Mouse (Mus musculus) cerebellum, adult 2 months (tissue): Measurements from ENCODE around the gene Scd2. TPM values are rescaled to one million over a fixed set of nuclear protein-coding genes. Genes with fewer than 3 reads are reported as not detected.

ENCODE experiments used
- DNase-seq, 2 experiments: peaks; one replicate each; pipeline ENCODE4 v3.0.0; 2021
- H3K27ac ChIP-seq: fragments of 200-500 bp; 2 replicates; pipeline ENCODE4 v1.5.1; 2012; ENCODE audit warnings: low read length, control low read depth, inconsistent platforms; ENCODE audit not compliant: insufficient read depth
- H3K27me3 ChIP-seq: fragments of 200-500 bp; 2 replicates; pipeline ENCODE4 v1.6.1; 2012; ENCODE audit warnings: inconsistent platforms, mild to moderate bottlenecking, low read length, moderate library complexity; ENCODE audit not compliant: control insufficient read depth, insufficient read depth
- H3K4me1 ChIP-seq: fragments of 200-500 bp; 2 replicates; pipeline ENCODE4 v1.6.1; 2011; ENCODE audit warnings: low read length; ENCODE audit not compliant: control insufficient read depth, insufficient read depth
- H3K4me3 ChIP-seq: fragments of 200-500 bp; replicated peaks from 2 replicates; pipeline ENCODE3; 2011; ENCODE audit warnings: mild to moderate bottlenecking, low read depth, low read length, control low read depth; ENCODE audit not compliant: insufficient read depth
- CTCF ChIP-seq: fragments of 200-500 bp; IDR thresholded peaks from 2 replicates; pipeline ENCODE4 v1.5.1; 2011; ENCODE audit warnings: low read depth, mild to moderate bottlenecking, control low read depth, low read length, moderate library complexity, borderline replicate concordance; ENCODE audit not compliant: insufficient read depth
- POLR2A ChIP-seq: fragments of 200-500 bp; IDR thresholded peaks from 2 replicates; pipeline ENCODE4 v1.6.1; 2011; ENCODE audit warnings: low read length, control low read depth, borderline replicate concordance; ENCODE audit not compliant: insufficient read depth
- WGBS: fragments of 180-500 bp; shearing (Covaris S2); methylation state at CpG from one replicate; pipeline ENCODE4 v1.1.7; 2018; 5-methylcytosine and 5-hydroxymethylcytosine counted together
- polyA plus RNA-seq: library from polyadenylated mRNA; depleted of rRNA; stranded (reverse); fragments of >200 nt; gene quantifications from 2 replicates; pipeline ENCODE4 v1.2.3, GENCODE M21; 2012; rRNA removed

Scd2 gene
- polyA plus RNA-seq, 1 experiment: 743 TPM

GRCm38 (mm10) chr19:44335876-44336662, 42.6 kb downstream of the Scd2 start:
- Histone ChIP-seq H3K4me3 (no peak overlapping the region), H3K27me3 (no peaks in the 10 kb centered on the region), H3K27ac (no peak overlapping the region), H3K4me1 (peaks cover 17% of the 10 kb centered on the region)
- WGBS: 81% methylated on average over 6 of the region's 6 CpGs
- DNase-seq: no peak
- no peak for TF ChIP-seq CTCF
- TF ChIP-seq POLR2A: no peak

DNA sequence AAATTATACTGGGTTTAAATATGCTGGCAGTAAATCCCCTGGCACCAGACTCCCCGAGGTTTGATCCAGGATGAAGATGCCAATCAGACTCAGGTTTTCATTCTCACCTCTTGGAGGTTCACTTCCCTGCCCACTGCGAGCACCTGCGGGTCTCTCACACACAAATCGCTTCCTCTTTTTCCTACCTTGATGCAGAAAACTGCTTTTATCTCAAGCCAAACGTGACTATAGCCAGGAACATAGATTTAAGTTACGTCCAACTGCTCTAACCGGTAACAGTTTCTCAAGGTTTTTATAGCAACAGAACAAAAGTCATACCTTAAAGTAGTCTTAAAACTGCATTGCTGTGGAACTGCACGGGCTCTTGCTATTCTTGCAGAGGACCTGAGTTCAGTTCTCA, 56.2 kb downstream of the Scd2 start:
- DNase-seq: no peak
- H3K4me1 ChIP-seq: no peaks in the 10 kb centered on the region
- H3K4me3 ChIP-seq: no peak overlapping the region
- 89% methylated on average over 8 of the region's 8 CpGs for WGBS
- H3K27ac ChIP-seq: no peak overlapping the region
- TF ChIP-seq POLR2A (no peak), CTCF (no peak)
- no peaks in the 10 kb centered on the region for H3K27me3 ChIP-seq

DNA sequence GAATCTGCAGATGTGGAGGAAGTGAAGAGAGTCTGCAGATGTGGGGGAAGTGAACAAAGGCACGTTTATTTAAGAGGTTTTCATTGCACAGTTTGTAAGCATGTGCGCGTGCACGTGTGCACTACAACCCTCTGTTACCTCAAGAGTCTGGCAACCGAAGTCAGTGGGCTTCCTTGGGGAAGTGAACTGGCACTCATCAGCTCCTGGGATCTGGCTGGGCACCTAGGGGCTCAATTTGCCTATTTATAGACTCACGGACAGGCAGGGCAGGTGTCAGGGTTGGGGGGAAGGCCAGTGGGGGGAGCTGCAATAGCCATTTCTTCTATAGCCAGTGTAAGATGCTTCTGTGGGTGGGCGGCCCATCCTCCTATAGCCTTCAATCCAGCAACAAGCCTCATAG, 58.3 kb downstream of the Scd2 start:
- no peak for DNase-seq
- Histone ChIP-seq H3K27ac (no peak overlapping the region), H3K27me3 (no peaks in the 10 kb centered on the region), H3K4me1 (no peaks in the 10 kb centered on the region), H3K4me3 (no peak overlapping the region)
- 85% methylated on average over 7 of the region's 7 CpGs for WGBS
- TF ChIP-seq POLR2A (no peak), CTCF (no peak)

Other genes with a start within 250 kb of the Scd2 start
- 12.3 and 12.6 TPM in 2 replicates for gene Erlin1, start 223.9 kb upstream of the Scd2 start, polyA plus RNA-seq
- 78.8 and 82.7 TPM in 2 replicates for gene Chuk, start 186.2 kb upstream of the Scd2 start, polyA plus RNA-seq
- 26.3 and 28.8 TPM in 2 replicates for gene Cwf19l1, start 157.8 kb upstream of the Scd2 start, polyA plus RNA-seq
- 81.0 and 82.4 TPM in 2 replicates for gene Bloc1s2, start 147.2 kb upstream of the Scd2 start, polyA plus RNA-seq
- gene Pkd2l1, start 101.2 kb upstream of the Scd2 start, polyA plus RNA-seq: 5.3 and 8.2 TPM in 2 replicates
- gene Scd3, start 90.4 kb upstream of the Scd2 start, polyA plus RNA-seq: 20.5 and 20.9 TPM in 2 replicates
- 0.18 and 0.22 TPM in 2 replicates for gene Scd4, start 39.4 kb downstream of the Scd2 start, polyA plus RNA-seq
- 151 and 160 TPM in 2 replicates for gene Scd1, start 114.2 kb downstream of the Scd2 start, polyA plus RNA-seq
- gene Wnt8b, start 199.8 kb downstream of the Scd2 start, polyA plus RNA-seq: 0.38 and 0.47 TPM in 2 replicates